Mouse (Mus musculus) MEL (cell line): ENCODE measurements around the gene Sptbn1.

Experiments used
- CHD1 ChIP-seq: IDR thresholded peaks from 2 replicates; pipeline ENCODE4 v1.6.1; 2012; ENCODE audit warnings: low read depth, mild to moderate bottlenecking, inconsistent platforms, low read length, improper control_type of control experiment
- CHD2 ChIP-seq: IDR thresholded peaks from 2 replicates; pipeline ENCODE4 v1.6.1; 2011; ENCODE audit warnings: low read length, improper control_type of control experiment
- CTCF ChIP-seq, 3 experiments: IDR thresholded peaks in 2 of 3; conservative IDR thresholded peaks in 1 of 3; 2 replicates each; pipeline ENCODE4 v1.5.1; 2011 to 2012; ENCODE audit warnings: low read length in 3 of 3, low read depth in 2 of 3, mild to moderate bottlenecking in 2 of 3, improper control_type of control experiment in 1 of 3, inconsistent platforms in 1 of 3, mixed read lengths in 1 of 3, moderate library complexity in 1 of 3; ENCODE audit not compliant: control insufficient read depth in 1 of 3, insufficient read depth in 1 of 3, poor library complexity in 1 of 3, severe bottlenecking in 1 of 3
- E2F4 ChIP-seq: IDR thresholded peaks from 2 replicates; pipeline ENCODE4 v1.6.1; 2011; ENCODE audit warnings: low read depth, low read length, improper control_type of control experiment, borderline replicate concordance
- EP300 ChIP-seq, 2 experiments: IDR thresholded peaks; 2 replicates each; pipeline ENCODE4 v1.6.1; 2011; ENCODE audit warnings: improper control_type of control experiment in 2 of 2, low read length in 2 of 2, low read depth in 1 of 2, mild to moderate bottlenecking in 1 of 2
- HCFC1 ChIP-seq: IDR thresholded peaks from 2 replicates; pipeline ENCODE4 v1.6.1; 2012; ENCODE audit warnings: low read depth, mild to moderate bottlenecking, inconsistent platforms, low read length, improper control_type of control experiment, moderate library complexity
- MAX ChIP-seq: IDR thresholded peaks from 2 replicates; pipeline ENCODE4 v1.6.1; 2011; ENCODE audit warnings: low read length, improper control_type of control experiment
- MEF2A ChIP-seq: IDR thresholded peaks from 2 replicates; pipeline ENCODE4 v1.6.1; 2014; ENCODE audit warnings: low read depth, mild to moderate bottlenecking, inconsistent platforms, low read length, improper control_type of control experiment; ENCODE audit not compliant: poor library complexity, insufficient replicate concordance, severe bottlenecking; ENCODE audit errors: extremely low read depth
- NRF1 ChIP-seq: IDR thresholded peaks from 2 replicates; pipeline ENCODE4 v1.6.1; 2014; ENCODE audit warnings: low read depth, mild to moderate bottlenecking, inconsistent platforms, low read length, improper control_type of control experiment, moderate library complexity; ENCODE audit not compliant: poor library complexity, insufficient read depth, severe bottlenecking
- POLR2A ChIP-seq, 2 experiments: IDR thresholded peaks; 2 replicates each; pipeline ENCODE4 v1.6.1; 2011 to 2012; ENCODE audit warnings: low read length in 2 of 2, mild to moderate bottlenecking in 2 of 2, control low read depth in 1 of 2, improper control_type of control experiment in 1 of 2, low read depth in 1 of 2, moderate library complexity in 1 of 2; ENCODE audit not compliant: control insufficient read depth in 1 of 2, insufficient read depth in 1 of 2, poor library complexity in 1 of 2
- SIN3A ChIP-seq: IDR thresholded peaks from 2 replicates; pipeline ENCODE4 v1.6.1; 2012; ENCODE audit warnings: low read length, improper control_type of control experiment, inconsistent platforms
- TBP ChIP-seq: IDR thresholded peaks from 2 replicates; pipeline ENCODE4 v1.8.0; 2011; ENCODE audit warnings: low read depth, low read length, improper control_type of control experiment
- USF1 ChIP-seq: IDR thresholded peaks from 2 replicates; pipeline ENCODE4 v1.6.1; 2014; ENCODE audit warnings: low read depth, mild to moderate bottlenecking, inconsistent platforms, low read length, improper control_type of control experiment, moderate library complexity
- ZC3H11A ChIP-seq: IDR thresholded peaks from 2 replicates; pipeline ENCODE4 v1.6.1; 2012; ENCODE audit warnings: low read depth, mild to moderate bottlenecking, inconsistent platforms, low read length, improper control_type of control experiment

DNA sequence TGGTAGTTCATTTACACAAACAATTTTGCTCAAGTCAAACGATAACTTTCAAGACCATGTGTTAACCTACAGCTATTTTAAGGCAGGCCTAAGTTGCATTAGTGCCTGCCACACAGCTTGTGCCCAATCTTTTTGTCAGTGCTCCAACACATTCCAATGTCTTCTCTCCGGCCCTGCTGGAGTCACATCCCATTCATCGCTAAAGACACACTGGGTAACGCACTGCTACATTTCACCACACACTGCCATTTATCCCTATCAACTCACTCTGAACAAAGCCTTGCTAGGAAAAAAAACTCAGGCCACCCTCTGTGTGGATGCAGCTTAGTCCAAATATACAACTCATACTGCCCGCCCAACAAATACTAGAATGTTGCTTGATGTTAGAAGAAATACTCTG lies 11.5 kb downstream of the Sptbn1 start:
- TF ChIP-seq POLR2A (IDR thresholded peaks at IDR 0.05; ENCODE audit: control insufficient read depth in 1 of 2, insufficient read depth in 1 of 2, low read depth in 1 of 2, low read length in 2 of 2, poor library complexity in 1 of 2) (no peak), E2F4 (no peak), EP300 (IDR thresholded peaks at IDR 0.05; ENCODE audit: low read depth in 1 of 2, low read length in 2 of 2) (no peak), CHD2 (no peak), NRF1 (no peak), USF1 (no peak), MAX (no peak), ZC3H11A (no peak), CHD1 (no peak), CTCF (IDR thresholded peaks at IDR 0.05 in 2 of 3, conservative IDR thresholded peaks at IDR 0.05 in 1 of 3; ENCODE audit: control insufficient read depth in 1 of 3, insufficient read depth in 1 of 3, low read depth in 2 of 3, low read length in 3 of 3, poor library complexity in 1 of 3, severe bottlenecking in 1 of 3) (no peak), MEF2A (no peak), HCFC1 (no peak), SIN3A (no peak), TBP (no peak)
